Mouse (Mus musculus) heart, adult 2 months (tissue): ENCODE results near the gene Mrpl9.

Experiments used
- CTCF ChIP-seq: fragments of 200-600 bp; IDR thresholded peaks from 2 replicates; pipeline ENCODE4 v1.8.1; 2022; ENCODE audit warnings: antibody characterized with exemption, mild to moderate bottlenecking, moderate library complexity
- EP300 ChIP-seq: fragments of 200-500 bp; IDR thresholded peaks from 2 replicates; pipeline ENCODE4 v1.6.1; 2011; ENCODE audit warnings: low read depth, low read length, control low read depth; ENCODE audit not compliant: insufficient read depth
- POLR2A ChIP-seq: fragments of 200-500 bp; IDR thresholded peaks from 2 replicates; pipeline ENCODE4 v1.6.1; 2011; ENCODE audit warnings: mild to moderate bottlenecking, low read depth, low read length, control low read depth; ENCODE audit not compliant: insufficient read depth

DNA sequence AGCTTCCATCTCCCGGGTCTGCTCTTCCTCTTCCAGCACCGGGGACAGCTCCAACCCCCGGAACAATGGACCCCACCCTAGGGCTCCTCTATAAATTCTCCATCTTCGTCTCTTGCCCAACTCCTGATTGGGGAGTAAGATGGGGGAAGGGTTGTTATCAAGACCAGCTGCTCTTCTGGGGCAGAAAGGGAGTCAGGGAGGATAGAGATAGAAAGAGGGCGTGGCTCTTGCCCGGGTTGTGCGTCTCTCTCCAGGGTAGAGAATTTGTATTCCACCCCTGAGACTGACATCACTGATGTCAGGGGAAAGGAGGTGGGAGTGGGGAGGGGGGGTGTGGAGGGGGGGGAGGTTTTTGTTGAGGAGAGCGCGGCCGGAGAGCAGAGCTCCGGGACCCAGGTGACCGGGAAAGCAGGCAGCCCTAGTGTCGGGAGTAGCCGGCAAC is 34.9 kb downstream of the Mrpl9 start, which contains the start of gene Celf3:
- no peak for TF ChIP-seq EP300
- no peak for TF ChIP-seq CTCF
- TF ChIP-seq POLR2A, result no peak
